Mouse (Mus musculus): ENCODE results near the gene Prox2. TPM values are rescaled to one million over a fixed set of nuclear protein-coding genes. Genes with fewer than 3 reads are reported as not detected.

Prox2 gene
- 4.8 and 9.4 TPM in 2 replicates for polyA plus RNA-seq (2012; ENCODE audit: low replicate concordance)

GRCm38 (mm10) chr12:85110698-85111592 lies at the start of gene Prox2, which contains the start of gene Dlst:
Gene Prox2, minus strand, starts transcription at chr12:85110759.
Gene Dlst, plus strand, starts transcription at chr12:85110833.

GRCm38 (mm10) chr12:85151002-85151774 lies 40.6 kb upstream of the Prox2 start, which contains the start of gene Rps6kl1:
Gene Rps6kl1, minus strand, starts transcription at chr12:85151264.

Other genes with a start within 250 kb of the Prox2 start
- gene Ltbp2, start 234.2 kb downstream of the Prox2 start, polyA plus RNA-seq (2012; ENCODE audit: low replicate concordance), result 2.6 and 2.8 TPM in 2 replicates
- 8.2 and 52.1 TPM in 2 replicates for gene Fcf1, start 139.9 kb downstream of the Prox2 start, polyA plus RNA-seq (2012; ENCODE audit: low replicate concordance)
- 3.0 and 13.0 TPM in 2 replicates for gene Arel1, start 139.9 kb downstream of the Prox2 start, polyA plus RNA-seq (2012; ENCODE audit: low replicate concordance)
- 30.9 and 74.8 TPM in 2 replicates for gene Ylpm1, start 114.4 kb downstream of the Prox2 start, polyA plus RNA-seq (2012; ENCODE audit: low replicate concordance)
- gene Dlst, start 74 bp upstream of the Prox2 start, polyA plus RNA-seq (2012; ENCODE audit: low replicate concordance), result 1,237 and 1,461 TPM in 2 replicates
- 0.09 and 0.44 TPM in 2 replicates for gene Rps6kl1, start 40.5 kb upstream of the Prox2 start, polyA plus RNA-seq (2012; ENCODE audit: low replicate concordance)
- gene Pgf, start 67.0 kb upstream of the Prox2 start, polyA plus RNA-seq (2012; ENCODE audit: low replicate concordance), result not detected in 2 replicates
- gene Eif2b2, start 108.7 kb upstream of the Prox2 start, polyA plus RNA-seq (2012; ENCODE audit: low replicate concordance), result 86.6 and 239 TPM in 2 replicates
- gene Mlh3, start 159.8 kb upstream of the Prox2 start, polyA plus RNA-seq (2012; ENCODE audit: low replicate concordance), result 2.5 and 3.7 TPM in 2 replicates
- 15.3 and 25.8 TPM in 2 replicates for gene Acyp1, start 177.7 kb upstream of the Prox2 start, polyA plus RNA-seq (2012; ENCODE audit: low replicate concordance)
- gene Zc2hc1c, start 177.8 kb upstream of the Prox2 start, polyA plus RNA-seq (2012; ENCODE audit: low replicate concordance), result 0.19 TPM in 1 of 2 replicates, not detected in the other
- gene Nek9, start 228.6 kb upstream of the Prox2 start, polyA plus RNA-seq (2012; ENCODE audit: low replicate concordance), result 9.1 and 9.9 TPM in 2 replicates

Data from leukemia stem cell, adult 10-12 weeks (primary cell).